Mouse (Mus musculus) retina, embryonic 14.5 days (tissue): ENCODE measurements at regions not wholly inside any gene's neighbourhood (a gene's known extent, or its start where the extent isn't known, plus 50 kb on each side); places are given as distances from the start of the nearest gene placed in this dataset.
"Not testable (repeated sequence)": the region's sequence is repeated elsewhere in the genome, so short reads cannot be mapped to it uniquely, and the experiment has no call there.

Experiments
- DNase-seq: peaks from one replicate; pipeline ENCODE4 v3.0.0-alpha.2; 2015; ENCODE audit warnings: low spot score

- no peak for DNase-seq
These were observed 50.2 kb upstream of the Agps start for GRCm38 (mm10) chr2:75781781-75782211.

DNA sequence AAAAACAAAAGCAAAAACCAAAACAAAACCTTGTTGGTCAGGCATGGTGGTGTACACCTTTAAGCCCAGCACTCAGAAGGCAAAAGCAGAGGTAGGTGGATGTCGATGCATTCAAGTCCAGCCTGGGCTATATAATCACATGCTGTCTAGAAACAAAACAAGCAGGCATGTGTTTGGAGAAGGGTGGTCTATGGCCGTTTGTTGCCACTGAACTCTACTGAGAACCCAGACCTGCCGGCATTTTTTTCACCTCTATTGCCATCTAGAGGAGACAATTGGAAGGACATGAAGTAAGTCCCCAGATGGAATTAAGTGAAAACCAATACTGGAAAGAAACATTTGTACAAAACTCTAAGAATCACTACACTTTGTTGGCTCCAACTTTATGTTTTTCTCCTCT is 50.9 kb upstream of the Agps start:
- DNase-seq = peak; percentile 78

GRCm38 (mm10) chr2:75778628-75779027 is 53.3 kb upstream of the Agps start:
- DNase-seq = not testable (repeated sequence)

- DNase-seq = no peak
These were observed 54.9 kb upstream of the Agps start for GRCm38 (mm10) chr2:75777040-75777451.

DNA sequence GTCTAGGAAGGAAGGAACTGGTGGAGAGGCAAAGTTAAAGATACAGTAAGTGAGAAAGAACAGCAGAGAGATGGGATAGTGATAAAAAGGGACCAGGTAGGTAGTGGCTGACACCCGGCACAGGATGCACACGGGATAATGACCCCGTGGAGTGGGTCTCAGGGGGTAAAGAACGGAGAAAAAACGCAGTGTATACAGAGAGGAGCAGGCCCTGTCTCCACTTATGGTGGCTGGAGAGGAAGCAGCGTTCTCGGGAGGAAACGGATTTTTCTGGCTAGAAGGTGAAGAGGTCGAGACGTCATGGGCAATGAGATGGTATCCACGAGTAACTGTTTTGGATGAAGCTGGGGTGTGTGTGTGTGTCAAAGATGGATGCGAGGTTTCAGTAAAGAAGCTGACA is 55.4 kb upstream of the Agps start:
- no peak for DNase-seq

DNA sequence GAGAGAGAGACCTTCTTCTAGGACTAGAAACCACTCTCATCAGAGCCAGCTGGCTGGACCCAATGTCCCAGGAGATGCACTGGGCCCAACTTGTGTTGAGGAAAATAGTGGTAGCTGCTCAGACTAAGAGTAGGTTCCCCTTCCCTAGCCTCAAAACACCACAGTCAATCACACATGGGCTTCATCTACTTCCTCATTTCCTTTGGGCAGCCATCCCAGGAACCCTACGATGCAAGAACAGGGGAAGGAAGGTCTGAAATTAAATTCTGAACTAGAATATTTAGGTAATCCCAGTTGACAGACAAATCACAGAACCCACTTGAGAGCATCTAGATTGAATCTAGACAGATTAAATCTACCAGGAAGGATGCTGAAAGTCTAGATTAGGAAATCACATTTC is 56.8 kb upstream of the Agps start:
- no peak for DNase-seq

DNA sequence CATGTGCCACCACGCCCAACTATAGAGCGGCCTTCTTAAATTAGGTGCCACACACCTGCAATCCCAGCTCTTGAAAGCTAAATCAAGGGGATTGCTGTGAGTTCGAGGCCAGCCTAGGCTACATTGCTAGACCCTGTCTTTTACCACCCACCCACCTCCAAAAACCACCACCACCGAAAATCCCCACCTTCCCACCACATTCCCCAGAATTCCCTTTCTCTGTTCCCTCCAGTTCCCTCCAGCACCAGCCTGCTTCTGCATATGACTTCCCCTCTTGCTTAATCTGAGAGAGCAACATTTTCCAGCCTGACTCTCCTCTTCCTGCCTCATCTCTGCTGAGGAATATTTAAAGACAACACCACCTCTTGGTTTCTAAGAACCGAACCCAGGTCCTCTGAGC is 58.5 kb upstream of the Agps start:
- DNase-seq = no peak

GRCm38 (mm10) chr2:75772251-75772956 is 59.6 kb upstream of the Agps start:
- DNase-seq = no peak

GRCm38 (mm10) chr2:75770633-75771032 is 61.3 kb upstream of the Agps start:
- DNase-seq = no peak

- DNase-seq = no peak
These were observed 63.2 kb upstream of the Agps start for GRCm38 (mm10) chr2:75768559-75769304.

GRCm38 (mm10) chr2:75767871-75768558 is 63.6 kb upstream of the Nfe2l2 start:
- no peak for DNase-seq

DNA sequence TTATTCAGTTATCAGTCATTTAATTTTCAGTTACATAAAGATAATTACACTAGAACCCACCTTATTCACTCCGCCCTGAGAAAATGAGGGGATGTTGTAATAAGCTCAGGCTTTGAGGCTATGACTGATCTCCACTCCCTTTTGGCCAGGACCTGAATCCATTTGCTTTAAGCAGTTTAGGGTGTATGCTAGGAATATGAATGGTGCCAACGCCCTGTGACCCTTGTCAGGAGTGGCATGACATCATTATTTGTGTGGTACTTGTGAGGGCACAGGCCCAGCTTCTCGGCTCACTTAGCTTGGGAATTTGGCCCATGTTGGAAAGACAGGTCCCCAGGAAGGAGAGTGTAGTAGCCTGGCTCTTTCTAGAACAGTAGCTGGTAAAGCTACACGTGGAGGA is 61.0 kb upstream of the Nfe2l2 start:
- no peak for DNase-seq

DNA sequence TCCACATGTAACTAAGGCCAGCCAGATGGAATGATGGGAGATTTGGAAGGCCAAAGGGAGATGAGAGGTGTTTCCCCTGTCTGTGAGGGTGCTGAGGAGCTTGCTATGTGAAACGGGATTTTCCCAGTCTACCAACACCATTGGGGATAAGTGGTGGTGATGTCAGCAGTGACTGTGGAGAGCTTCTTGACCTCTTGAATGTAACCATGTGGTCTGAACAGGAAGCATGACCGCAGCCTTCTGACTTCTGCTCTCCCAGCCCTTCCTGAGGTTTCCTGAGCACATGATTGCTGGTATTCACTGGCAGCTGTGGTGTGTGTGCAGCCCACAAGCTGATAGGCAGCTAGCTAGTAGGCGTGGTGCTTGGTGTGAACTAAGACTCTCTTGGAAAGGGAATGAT is 58.8 kb upstream of the Nfe2l2 start:
- DNase-seq = no peak

- DNase-seq = no peak
These were observed 57.6 kb upstream of the Nfe2l2 start for GRCm38 (mm10) chr2:75762030-75762429.

GRCm38 (mm10) chr2:75761626-75762025 is 57.2 kb upstream of the Nfe2l2 start:
- no peak for DNase-seq

DNA sequence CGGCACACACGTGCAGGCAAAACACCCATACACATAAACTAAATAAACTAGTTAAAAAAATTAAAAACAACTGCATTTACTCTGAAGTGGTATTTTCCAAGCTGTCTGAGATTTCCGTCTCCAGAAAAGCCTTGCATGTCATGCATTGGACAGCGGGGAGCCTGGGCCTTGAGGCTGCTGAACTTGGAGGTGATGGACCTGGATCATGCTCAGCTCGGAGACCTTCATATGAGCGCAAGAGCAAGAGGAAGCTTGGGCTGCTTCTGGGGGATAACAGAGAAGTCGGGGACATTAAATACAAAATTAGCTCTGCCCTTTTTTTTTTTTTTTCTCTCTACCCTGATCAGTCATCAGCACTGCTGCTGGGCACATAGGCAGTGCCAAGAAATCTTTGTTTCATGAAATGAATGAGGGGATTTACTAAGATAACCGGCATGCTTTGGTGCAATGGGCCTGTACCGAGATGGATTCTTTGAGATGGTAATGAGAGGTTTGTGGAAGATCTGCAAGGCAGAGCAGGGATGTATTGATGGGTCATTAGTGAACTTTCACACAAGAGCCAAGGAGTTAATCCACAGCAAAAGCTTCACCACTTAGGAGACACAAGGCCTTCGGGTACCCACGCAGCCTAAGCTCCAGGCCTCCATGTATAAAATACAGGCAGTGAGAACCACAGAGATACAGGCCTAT is 54.9 kb upstream of the Nfe2l2 start:
- DNase-seq = no peak

- no peak for DNase-seq
These were observed 53.8 kb upstream of the Nfe2l2 start for GRCm38 (mm10) chr2:75758277-75758676.

DNA sequence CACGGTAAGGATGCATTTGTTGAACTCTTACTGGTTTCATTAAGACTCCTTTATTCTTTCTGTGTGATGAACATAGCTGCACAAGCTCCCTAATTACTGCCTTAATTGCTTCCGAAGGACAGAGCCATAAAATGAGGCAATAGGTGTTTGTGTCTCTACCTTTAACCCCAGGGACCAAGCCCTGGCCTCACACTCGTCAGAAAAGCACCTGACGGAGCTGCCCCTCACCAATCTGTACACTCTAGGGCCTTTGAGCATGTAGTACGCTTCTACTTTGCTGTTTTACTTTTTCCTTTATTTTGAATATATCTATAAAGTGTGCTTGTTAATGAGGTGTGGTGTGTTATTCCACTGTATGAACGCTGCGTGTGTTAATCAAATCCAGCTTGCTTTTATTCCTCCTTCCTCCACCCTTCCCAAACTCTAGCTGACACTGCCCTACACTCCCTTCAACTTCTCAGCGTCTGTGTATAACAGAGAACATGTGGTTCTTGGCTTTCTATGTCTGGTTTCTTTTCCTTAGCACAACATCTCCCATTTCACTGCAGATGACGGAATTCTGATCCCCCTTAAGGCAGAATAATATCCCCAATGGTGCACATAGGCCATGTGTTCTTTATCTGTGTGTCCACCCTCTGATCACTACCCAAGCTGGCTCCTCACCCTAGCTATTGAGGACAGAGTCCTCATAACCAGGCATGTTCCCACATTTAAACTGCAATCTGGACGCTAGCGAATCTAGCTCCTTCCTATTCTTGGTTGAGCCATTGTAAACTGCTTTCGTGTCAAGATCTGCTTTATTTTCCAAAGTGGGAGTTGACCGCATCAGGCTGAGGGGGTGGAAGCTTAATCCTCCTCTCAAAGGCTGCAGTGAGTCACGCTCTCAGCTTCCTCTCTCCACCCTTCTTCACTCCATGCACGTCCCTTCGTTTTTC is 52.5 kb upstream of the Nfe2l2 start:
- DNase-seq = no peak

DNA sequence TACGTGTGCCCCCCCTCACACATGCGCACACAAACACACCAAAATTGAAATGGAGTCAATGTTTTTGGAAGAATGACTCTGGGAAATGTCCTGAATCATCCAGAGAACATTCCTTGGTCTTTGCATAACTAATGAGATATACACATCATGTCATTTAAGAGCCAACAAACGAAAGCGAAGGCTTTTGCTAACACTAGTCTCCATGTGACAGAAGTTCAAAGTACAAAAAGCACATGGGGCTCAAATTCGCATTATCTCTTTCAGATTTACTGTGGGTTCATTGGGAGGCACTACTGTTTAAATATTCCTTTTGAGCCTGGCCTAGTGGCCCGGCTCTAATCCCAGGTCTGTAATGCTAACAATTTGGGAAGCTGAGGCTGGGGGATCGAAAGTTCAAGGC is 50.2 kb upstream of the Nfe2l2 start:
- DNase-seq = no peak
